Mouse (Mus musculus) forebrain, embryonic 16.5 days (tissue): ENCODE results near the gene Anapc2. TPM values are rescaled to one million over a fixed set of nuclear protein-coding genes. Genes with fewer than 3 reads are reported as not detected.

Source experiments
- ATAC-seq: fragments of 200-750 bp; cut with Nextera tagmentation; 2 replicates; pipeline ENCODE4 v1.8.0; 2017; ENCODE audit warnings: mild to moderate bottlenecking, moderate library complexity
- H3K27ac ChIP-seq: fragments of 300-500 bp; sonication (generic); 2 replicates; pipeline ENCODE4 v1.5.1; 2014; ENCODE audit warnings: low read length, control low read depth
- H3K27me3 ChIP-seq: fragments of 300-500 bp; sonication (generic); replicated peaks from 2 replicates; pipeline ENCODE4 v1.6.1; 2014; ENCODE audit warnings: low read length; ENCODE audit not compliant: control insufficient read depth, insufficient read depth
- H3K36me3 ChIP-seq: fragments of 300-500 bp; sonication (generic); 2 replicates; pipeline ENCODE4 v1.6.1; 2014; ENCODE audit not compliant: control insufficient read depth, insufficient read depth
- H3K4me1 ChIP-seq: fragments of 300-500 bp; sonication (generic); replicated peaks from 2 replicates; pipeline ENCODE4 v1.6.1; 2014; ENCODE audit warnings: low read length; ENCODE audit not compliant: control insufficient read depth, insufficient read depth
- H3K4me2 ChIP-seq: fragments of 300-500 bp; sonication (generic); 2 replicates; pipeline ENCODE4 v1.6.1; 2014; ENCODE audit warnings: mild to moderate bottlenecking, low read length, control low read depth
- H3K4me3 ChIP-seq: fragments of 300-500 bp; sonication (generic); replicated peaks from 2 replicates; pipeline ENCODE4 v1.5.1; 2014; ENCODE audit warnings: mild to moderate bottlenecking, low read length, control low read depth
- H3K9ac ChIP-seq: fragments of 300-500 bp; sonication (generic); replicated peaks from 2 replicates; pipeline ENCODE4 v1.6.1; 2014; ENCODE audit warnings: low read depth, low read length, control low read depth
- H3K9me3 ChIP-seq: fragments of 300-500 bp; sonication (generic); 2 replicates; pipeline ENCODE4 v1.6.1; 2016; ENCODE audit warnings: low read length; ENCODE audit not compliant: control insufficient read depth
- WGBS: fragments of 180-500 bp; shearing (Covaris S2); extraction: QIAGEN DNeasy Blood & Tissue Kit; methylation state at CpG from one replicate; pipeline ENCODE4 v1.1.7; 2014; 5-methylcytosine and 5-hydroxymethylcytosine counted together
- polyA plus RNA-seq: library from polyadenylated mRNA; unstranded; fragments of >200 nt; fragmentation: Nextera tagmentation; extraction: Ambion mirVana; gene quantifications from 2 replicates; pipeline ENCODE4 v1.2.1, GENCODE M21; 2015

Anapc2 gene
- polyA plus RNA-seq, 1 experiment from 2014 or later: 159 TPM

DNA sequence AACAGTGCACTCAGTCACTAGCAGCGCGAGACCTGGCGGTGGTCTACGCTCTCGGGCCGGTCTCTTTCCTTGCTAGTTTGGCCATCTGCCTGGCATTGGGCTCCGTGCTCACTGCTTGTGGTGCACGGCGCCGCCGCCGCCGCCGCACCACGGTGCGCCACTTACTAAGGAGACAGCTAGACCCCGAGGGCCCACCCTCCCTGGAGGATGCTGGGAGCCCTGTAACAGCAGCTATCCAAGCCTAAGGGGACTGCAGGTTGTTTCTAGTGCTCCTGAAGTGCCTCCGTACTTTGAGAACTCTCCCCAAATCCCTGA is 18.5 kb downstream of the Anapc2 start:
- Histone ChIP-seq H3K4me3 (peak overlapping the region; percentile 25), H3K9me3 (no peaks in the 10 kb centered on the region), H3K27me3 (peaks cover 52% of the 10 kb centered on the region), H3K4me1 (peaks cover 28% of the 10 kb centered on the region), H3K9ac (peak overlapping the region; percentile 31; the same call in 1 of the 2 replicates), H3K36me3 (peaks cover 4% of the 10 kb centered on the region; the same call in 1 of the 2 replicates), H3K27ac (no peak overlapping the region), H3K4me2 (peak overlapping the region; percentile 49)
- ATAC-seq: peak; percentile 31; the same call in 1 of the 2 replicates
- WGBS: 2% methylated on average over 18 of the region's 18 CpGs

DNA sequence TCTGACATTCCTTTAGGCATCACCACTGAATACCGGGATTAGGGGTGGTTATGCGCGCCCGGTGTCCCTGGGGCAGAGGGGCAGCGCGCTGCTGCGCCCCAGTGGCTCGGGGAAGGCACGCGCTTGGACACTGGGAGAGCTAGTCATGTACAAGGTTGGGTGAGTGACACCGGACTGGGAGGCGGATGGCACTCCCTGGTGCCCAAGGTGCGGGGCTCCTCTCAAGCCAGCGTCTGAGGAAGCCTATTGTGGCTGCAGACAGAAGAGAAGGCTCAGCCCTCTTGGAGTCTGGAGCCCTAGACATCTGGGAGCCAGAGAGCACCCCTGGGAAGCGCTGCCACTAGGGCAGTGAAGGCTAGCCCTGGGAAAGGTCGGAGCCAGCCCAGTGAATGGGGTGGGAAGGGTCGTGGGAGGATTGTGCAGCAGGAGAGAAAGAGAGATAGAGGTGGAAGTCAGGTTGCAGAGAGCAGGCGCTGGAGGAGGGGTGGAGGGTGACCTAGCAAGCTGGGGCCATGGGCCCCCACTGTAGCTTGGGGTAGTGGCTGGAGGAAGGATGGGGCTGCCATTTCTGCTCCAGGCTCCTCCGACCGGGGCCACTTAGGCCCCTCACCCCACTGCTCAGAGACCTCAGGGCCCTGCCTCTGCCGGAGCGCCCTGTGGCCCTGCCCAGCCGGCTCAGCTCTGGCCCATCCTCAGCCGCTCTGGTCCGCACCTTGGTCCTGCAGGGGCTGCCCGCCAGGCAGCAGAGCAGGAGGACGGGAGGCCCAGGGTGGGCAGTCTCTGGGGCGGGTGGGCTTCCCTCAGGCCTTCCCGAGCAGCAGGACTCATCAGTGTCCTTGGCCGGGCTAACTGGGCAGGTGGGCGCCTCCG is 19.1 kb downstream of the Anapc2 start:
- Histone ChIP-seq H3K4me2 (peak overlapping the region; percentile 49), H3K27ac (no peak overlapping the region), H3K4me1 (peaks cover 28% of the 10 kb centered on the region), H3K36me3 (no peaks in the 10 kb centered on the region), H3K9me3 (no peaks in the 10 kb centered on the region), H3K4me3 (peak overlapping the region; percentile 25), H3K27me3 (peaks cover 52% of the 10 kb centered on the region), H3K9ac (no peak overlapping the region)
- ATAC-seq: no peak
- WGBS: 4% methylated on average over 32 of the region's 32 CpGs

GRCm38 (mm10) chr2:25292054-25292544 is 19.8 kb downstream of the Anapc2 start:
- Histone ChIP-seq H3K27ac (no peak overlapping the region), H3K4me3 (peak overlapping the region; percentile 24), H3K4me1 (peaks cover 28% of the 10 kb centered on the region), H3K36me3 (no peaks in the 10 kb centered on the region), H3K9me3 (no peaks in the 10 kb centered on the region), H3K4me2 (peak overlapping the region; percentile 41), H3K27me3 (peaks cover 58% of the 10 kb centered on the region), H3K9ac (peak overlapping the region; percentile 44)
- ATAC-seq: peak; percentile 7; the same call in 1 of the 2 replicates
- 5% methylated on average over 34 of the region's 43 CpGs for WGBS

GRCm38 (mm10) chr2:25292856-25293255 is 20.6 kb downstream of the Anapc2 start:
- H3K9ac ChIP-seq: no peak overlapping the region
- no peaks in the 10 kb centered on the region for H3K9me3 ChIP-seq
- H3K27ac ChIP-seq: no peak overlapping the region
- WGBS: 0% methylated on average over 1 of the region's 1 CpGs
- H3K36me3 ChIP-seq: no peaks in the 10 kb centered on the region
- no peak overlapping the region for H3K4me3 ChIP-seq
- ATAC-seq: no peak; the same call in 1 of the 2 replicates
- H3K4me1 ChIP-seq: peaks cover 28% of the 10 kb centered on the region
- peaks cover 62% of the 10 kb centered on the region for H3K27me3 ChIP-seq
- H3K4me2 ChIP-seq: no peak overlapping the region

GRCm38 (mm10) chr2:25293706-25294105 is 21.4 kb downstream of the Anapc2 start:
- H3K4me1 ChIP-seq: peaks cover 28% of the 10 kb centered on the region
- no peak overlapping the region for H3K4me2 ChIP-seq
- H3K9me3 ChIP-seq: no peaks in the 10 kb centered on the region
- H3K27ac ChIP-seq: no peak overlapping the region
- peaks cover 56% of the 10 kb centered on the region for H3K27me3 ChIP-seq
- no peaks in the 10 kb centered on the region for H3K36me3 ChIP-seq
- 75% methylated on average over 9 of the region's 9 CpGs for WGBS
- no peak overlapping the region for H3K9ac ChIP-seq
- H3K4me3 ChIP-seq: no peak overlapping the region
- no peak for ATAC-seq

DNA sequence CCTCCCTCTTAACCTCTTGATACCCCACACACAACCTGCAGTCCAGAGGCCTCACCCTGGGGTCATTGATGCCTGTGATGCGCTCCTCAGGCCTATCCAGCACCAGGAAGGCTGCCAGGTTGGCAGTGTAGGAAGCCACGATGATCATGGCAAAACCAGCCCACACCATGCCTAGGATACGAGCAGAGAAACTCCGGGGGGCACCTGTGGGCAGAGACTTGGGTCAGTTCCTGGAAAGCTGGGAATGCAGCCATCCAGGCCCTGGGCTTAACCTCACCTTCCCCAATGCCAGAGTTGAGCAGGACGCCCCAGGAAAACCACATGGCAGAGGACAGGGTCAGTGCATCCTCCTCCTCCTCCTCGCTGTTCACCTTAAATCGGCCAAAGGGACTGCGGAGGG is 24.8 kb downstream of the Anapc2 start:
- no peak overlapping the region for H3K4me2 ChIP-seq
- peaks cover 6% of the 10 kb centered on the region for H3K4me1 ChIP-seq
- peaks cover 24% of the 10 kb centered on the region for H3K27me3 ChIP-seq
- ATAC-seq: no peak
- no peaks in the 10 kb centered on the region for H3K9me3 ChIP-seq
- H3K4me3 ChIP-seq: no peak overlapping the region
- no peaks in the 10 kb centered on the region for H3K36me3 ChIP-seq
- H3K27ac ChIP-seq: no peak overlapping the region
- WGBS: 78% methylated on average over 7 of the region's 8 CpGs
- H3K9ac ChIP-seq: no peak overlapping the region

- Histone ChIP-seq H3K9me3 (no peaks in the 10 kb centered on the region), H3K27ac (no peak overlapping the region), H3K9ac (no peak overlapping the region), H3K4me3 (no peak overlapping the region), H3K36me3 (no peaks in the 10 kb centered on the region), H3K4me1 (no peaks in the 10 kb centered on the region), H3K4me2 (no peak overlapping the region), H3K27me3 (peaks cover 17% of the 10 kb centered on the region)
- WGBS: 84% methylated on average over 10 of the region's 10 CpGs
- no peak for ATAC-seq
These were observed 25.8 kb downstream of the Anapc2 start for GRCm38 (mm10) chr2:25298046-25298445.

DNA sequence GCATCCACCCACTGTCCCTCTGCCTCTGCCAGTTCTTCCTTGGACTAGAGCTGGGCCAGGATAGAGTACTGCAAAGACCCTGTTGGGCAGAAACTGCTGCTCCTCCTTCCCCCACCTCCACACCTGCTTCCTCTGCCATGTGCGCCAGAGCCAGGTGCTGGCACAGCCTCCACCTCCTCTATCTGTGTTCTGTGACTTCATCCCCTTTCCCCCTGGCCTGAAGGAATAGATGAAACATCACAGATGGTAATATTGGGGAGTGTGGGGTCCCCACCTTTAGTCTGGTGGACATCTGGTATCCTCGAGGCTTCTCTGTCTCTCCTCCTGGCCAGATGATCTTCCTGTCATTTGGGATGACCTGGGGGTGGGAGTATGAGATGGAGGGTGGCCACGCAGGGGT is 31.2 kb downstream of the Anapc2 start:
- Histone ChIP-seq H3K4me3 (no peak overlapping the region), H3K4me2 (no peak overlapping the region), H3K27ac (no peak overlapping the region), H3K27me3 (peaks cover 25% of the 10 kb centered on the region), H3K9me3 (no peaks in the 10 kb centered on the region), H3K4me1 (peaks cover 13% of the 10 kb centered on the region), H3K9ac (no peak overlapping the region), H3K36me3 (no peaks in the 10 kb centered on the region)
- ATAC-seq: no peak
- WGBS: 67% methylated on average over 3 of the region's 3 CpGs

- Histone ChIP-seq H3K36me3 (no peaks in the 10 kb centered on the region), H3K4me1 (peaks cover 13% of the 10 kb centered on the region), H3K9me3 (no peaks in the 10 kb centered on the region), H3K27me3 (peaks cover 31% of the 10 kb centered on the region), H3K9ac (no peak overlapping the region), H3K4me2 (peak overlapping the region; percentile 91), H3K27ac (no peak overlapping the region), H3K4me3 (peak overlapping the region; percentile 61; the same call in 1 of the 2 replicates)
- ATAC-seq: 0 out of 2 replicates have a peak, but pooled peaks have one; percentile 2
- 69% methylated on average over 7 of the region's 7 CpGs for WGBS
These were observed 31.8 kb downstream of the Anapc2 start for GRCm38 (mm10) chr2:25303931-25304656.
